Mouse (Mus musculus) cerebellum, adult 18-20 months (tissue): ENCODE results near the gene F3.
A peak's percentile ranks its signal among the peaks of the same experiment; 100 is the strongest.

ENCODE experiments used
- DNase-seq, 2 experiments: peaks; one replicate each; pipeline ENCODE4 v3.0.0; 2021

Gene F3

DNA sequence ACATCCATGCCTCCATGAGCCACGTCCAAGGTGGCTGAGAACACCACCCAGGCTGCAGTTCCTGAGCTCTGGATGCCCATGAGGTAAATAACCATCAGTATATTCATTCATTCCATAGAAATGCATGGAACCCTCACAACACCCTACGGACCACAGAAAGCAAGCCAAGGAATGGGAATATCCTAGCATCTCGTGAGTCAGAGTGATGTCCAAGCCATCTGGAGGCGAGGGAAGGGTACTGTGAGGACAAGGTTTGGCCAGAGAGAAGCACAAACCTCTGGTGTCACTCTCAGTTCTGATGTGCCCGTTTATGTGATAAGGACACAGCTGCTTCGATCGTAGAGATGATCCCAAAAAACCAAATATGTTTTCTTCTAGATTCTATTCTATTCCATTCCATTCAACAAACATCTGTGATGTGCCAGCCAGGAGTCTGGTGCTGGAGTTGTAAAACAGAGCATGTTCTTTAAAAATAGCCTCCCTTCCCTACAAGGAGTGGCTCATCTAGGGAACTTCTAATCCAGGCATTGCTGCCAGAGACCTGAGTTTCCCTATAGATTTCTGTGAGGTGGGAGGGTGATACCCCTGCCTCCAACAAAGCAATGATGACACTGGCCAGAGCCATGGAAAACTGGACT lies 12.3 kb upstream of the F3 start:
- no peak for DNase-seq

- no peak for DNase-seq
Measured at GRCm38 (mm10) chr3:121712222-121712621, 11.1 kb upstream of the F3 start.

DNA sequence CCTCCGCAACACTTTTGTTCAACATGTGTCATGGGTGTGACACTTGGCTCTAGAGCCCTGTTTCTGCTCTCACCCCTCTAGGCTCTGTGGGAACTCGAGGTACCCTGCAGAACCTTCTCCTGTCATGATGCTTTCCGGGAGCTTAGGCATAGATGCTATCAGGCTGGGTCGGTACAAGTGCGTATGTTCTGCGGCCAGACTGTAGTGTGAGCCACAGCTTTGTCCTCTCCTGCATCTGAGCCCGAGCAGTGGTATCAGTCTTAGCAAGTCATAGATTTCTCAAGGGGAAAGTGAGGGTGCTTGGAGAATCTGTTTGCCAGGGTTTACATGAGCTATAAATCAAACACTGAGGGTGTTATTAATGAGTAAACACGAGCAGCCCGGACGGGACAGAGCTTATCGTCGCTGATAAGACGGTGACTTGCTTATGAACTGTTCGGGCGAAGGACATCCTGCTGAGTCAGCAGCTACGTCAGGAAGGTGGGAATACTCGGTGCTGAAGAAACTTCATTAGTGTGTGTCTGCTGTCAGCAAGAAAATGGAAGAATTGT lies 10.1 kb upstream of the F3 start:
- DNase-seq: no peak

- no peak for DNase-seq
Measured at GRCm38 (mm10) chr3:121713816-121714215, 9.5 kb upstream of the F3 start.

DNA sequence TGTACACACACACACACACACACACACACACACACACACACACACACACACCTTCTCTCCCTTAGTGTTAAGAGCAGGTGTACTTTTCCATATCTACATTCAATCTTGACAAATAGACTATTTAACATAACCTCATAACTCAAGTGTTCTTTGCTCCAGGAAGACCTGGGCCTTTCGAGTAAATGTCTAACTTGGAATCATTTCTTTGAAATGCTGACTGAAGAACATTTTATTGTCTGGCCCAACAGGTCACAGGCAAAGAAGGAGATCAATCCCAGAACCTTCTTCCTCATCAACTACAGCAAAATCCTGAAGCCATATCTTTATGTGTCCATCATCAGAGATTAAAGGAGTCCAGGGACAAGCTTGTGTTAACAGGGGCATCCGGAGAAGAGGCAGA lies 8.9 kb upstream of the F3 start:
- no peak for DNase-seq

DNA sequence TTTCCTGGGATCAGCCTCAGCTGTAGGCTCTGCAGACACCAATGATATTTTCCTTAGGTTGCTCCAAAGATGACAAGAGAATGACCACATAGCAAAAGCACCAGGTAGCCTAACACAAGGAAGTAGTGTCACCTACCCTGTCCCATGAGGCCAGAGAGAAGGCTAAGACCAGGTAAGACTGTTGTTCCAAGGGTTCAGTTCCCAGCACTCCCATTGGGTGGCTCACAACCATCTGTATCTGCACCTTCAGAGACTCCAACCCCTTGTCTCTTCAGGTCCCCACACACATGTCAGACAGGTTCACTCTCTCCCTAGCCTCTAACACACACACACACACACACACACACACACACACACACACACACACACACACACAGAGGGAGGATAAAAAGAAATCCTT lies 8.0 kb upstream of the F3 start:
- DNase-seq: no peak

GRCm38 (mm10) chr3:121715741-121716459 lies 7.4 kb upstream of the F3 start:
- DNase-seq: no peak

DNA sequence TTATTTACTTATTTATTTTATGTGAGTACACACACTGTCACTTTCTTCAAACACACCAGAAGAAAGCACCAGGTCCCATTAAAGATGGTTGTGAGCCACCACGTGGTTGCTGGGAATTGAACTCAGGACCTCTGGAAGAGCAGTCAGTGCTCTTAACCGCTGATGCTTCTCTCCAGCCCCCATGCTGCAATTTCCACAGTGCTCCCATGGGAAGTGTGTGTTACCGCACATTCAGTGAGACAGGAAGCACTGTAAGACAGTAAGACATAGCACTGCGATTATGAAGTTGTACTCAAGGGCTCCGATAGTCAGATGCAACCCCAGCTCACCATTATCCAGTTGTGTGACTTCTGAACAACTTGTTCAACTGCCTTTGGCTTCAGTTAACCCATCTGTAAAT lies 6.9 kb upstream of the F3 start:
- no peak for DNase-seq

GRCm38 (mm10) chr3:121718679-121719078 lies 4.7 kb upstream of the F3 start:
- DNase-seq: no peak

DNA sequence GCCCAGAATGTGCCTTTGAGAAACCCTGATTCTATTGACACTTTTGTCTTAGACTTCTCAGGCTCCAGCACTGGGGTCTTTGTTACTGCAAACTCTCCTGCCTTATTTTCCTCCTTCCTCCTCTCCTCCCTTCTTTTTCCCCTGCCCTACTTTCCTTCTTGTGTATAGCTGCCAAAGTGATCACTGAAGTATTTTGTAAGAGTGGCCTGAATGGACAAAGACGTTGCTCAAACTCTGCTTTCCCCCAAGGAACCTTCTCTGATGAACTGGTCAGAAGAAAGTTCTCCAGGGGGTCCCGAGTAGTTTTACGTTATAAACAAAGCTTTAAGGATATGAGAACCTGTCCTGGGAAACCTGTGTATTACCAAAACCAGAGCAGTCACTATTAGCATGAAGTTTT lies 3.6 kb upstream of the F3 start:
- no peak for DNase-seq

DNA sequence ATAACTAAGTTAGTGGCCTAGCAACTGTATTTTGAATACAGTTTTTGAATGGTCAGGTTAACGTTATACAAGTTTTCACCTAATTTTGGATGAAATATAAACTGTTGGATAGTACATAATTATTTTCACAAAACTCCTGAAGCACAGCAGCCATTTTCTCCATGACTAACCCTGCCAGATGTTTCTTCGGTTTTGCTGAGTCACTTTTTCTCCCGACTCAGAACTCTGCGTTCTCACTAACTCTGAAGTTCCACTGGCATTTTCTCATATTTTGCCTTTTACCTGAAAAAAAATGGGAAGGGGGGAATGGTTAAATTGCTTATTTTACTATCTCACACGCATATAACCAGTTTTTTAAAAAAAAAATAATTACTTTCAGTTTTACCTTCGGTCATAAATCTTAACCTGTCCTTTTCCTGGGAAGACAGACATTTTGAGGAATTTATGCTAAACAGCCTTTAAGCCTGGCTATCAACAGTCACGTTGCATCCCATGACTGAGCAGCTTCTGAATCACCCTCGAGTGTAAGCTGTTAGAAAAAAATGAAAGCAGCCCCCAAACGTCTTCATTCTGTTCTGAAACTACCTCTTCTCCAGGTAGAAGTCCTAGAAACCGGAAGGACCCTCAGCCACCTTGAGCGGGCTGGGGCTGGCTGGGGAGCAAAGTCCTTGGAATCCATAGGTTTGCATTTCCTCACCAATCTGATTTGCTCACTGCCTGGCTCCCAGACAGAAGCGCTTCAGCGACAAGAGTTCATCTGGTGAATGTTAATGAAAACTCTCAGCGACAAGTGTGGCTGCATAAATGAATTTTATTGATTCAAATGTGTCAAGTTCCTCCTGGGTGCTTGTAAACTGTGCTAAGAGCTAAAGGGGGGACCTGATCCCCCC lies 2.3 kb upstream of the F3 start:
- no peak for DNase-seq

DNA sequence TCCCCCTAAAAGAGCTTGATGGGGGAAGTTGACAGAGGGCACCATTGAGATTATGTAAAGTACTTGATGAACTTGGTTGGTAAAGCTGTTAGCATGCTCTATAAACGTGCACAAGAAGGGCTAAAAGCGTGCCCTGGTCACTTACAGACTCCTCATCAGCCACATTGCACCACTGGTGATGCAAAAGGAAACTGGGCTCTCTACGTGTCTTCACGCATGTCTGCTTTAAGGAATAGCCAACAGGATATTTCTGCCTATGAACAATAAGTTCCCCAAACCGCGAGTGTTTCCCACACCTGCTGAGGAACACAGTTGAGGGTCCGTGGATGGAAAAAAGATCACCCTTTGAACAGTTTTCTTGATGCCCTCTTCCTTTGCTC lies 1.7 kb upstream of the F3 start:
- DNase-seq: no peak

- DNase-seq: no peak
Measured at GRCm38 (mm10) chr3:121723968-121724524, 709 bp downstream of the F3 start.

GRCm38 (mm10) chr3:121724553-121724952 lies 1.2 kb downstream of the F3 start:
- no peak for DNase-seq

- DNase-seq: no peak
Measured at GRCm38 (mm10) chr3:121725651-121726050, 2.3 kb downstream of the F3 start.

GRCm38 (mm10) chr3:121729678-121730077 lies 6.3 kb downstream of the F3 start:
- no peak for DNase-seq

DNA sequence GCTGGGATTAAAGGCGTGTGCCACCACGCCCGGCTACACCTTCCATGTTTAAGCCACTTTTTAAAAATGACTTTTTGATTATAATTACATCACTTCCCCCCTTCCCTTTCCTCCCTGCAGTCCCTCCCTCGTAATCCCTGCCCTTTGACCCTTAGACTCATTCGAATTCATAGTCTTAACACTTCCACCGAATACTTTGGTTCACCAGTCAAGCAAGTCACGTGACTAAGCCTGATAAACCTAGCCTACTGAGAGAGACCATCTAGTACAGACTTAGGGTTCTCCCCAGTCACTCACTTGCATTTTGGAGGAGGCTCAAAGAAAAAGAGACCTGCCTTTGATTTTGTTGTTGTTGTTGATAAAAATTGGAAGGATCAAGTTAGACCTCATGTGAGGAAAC lies 12.2 kb downstream of the F3 start:
- no peak for DNase-seq

- DNase-seq: peak; percentile 89 to 91
Measured at GRCm38 (mm10) chr3:121736025-121736744, 12.8 kb downstream of the F3 start.

- DNase-seq: peak; percentile 23 to 44
Measured at GRCm38 (mm10) chr3:121737453-121737852, 14.1 kb downstream of the F3 start.

- DNase-seq: no peak
Measured at GRCm38 (mm10) chr3:121737901-121738300, 14.6 kb downstream of the F3 start.

DNA sequence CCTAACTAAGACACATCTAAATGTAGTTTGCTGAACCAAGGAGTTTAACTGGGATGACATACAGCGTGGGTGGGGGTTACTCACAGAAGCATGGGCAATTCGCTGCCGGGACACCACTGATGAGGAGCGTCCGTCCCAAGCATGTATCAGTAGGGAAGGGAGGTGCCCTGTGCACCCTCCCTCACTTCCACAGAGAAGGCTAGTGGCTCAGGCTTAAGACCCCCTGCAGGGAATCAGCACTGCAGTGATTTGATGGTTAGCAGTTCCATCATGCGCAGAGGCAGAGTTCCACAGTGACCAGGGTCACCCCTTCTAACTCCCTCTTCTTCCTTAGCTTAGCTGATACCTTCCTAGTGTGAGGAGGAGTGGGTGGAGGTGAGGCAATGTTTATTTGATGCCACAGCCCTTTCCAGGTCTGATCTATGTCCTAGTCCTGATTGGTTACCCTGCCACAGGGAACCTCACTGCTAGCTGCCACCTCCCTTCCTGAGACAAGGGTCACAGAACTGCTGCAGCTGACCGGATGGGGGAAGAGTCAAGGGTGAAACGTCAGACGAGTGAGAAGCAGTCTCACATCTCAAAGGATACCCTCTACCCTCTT lies 15.5 kb downstream of the F3 start:
- DNase-seq: no peak
